Mouse (Mus musculus): ENCODE results near the gene Tmem132b. TPM values are rescaled to one million over a fixed set of nuclear protein-coding genes. Genes with fewer than 3 reads are reported as not detected.

Gene Tmem132b
- polyA plus RNA-seq, 3 experiments from 2014 or later = not detected

GRCm38 (mm10) chr5:125683491-125683890 lies 151.9 kb downstream of the Tmem132b start:
- ATAC-seq = no peak

- ATAC-seq = no peak
Observed at GRCm38 (mm10) chr5:125685681-125686331, 154.2 kb downstream of the Tmem132b start.

GRCm38 (mm10) chr5:125692538-125692937 lies 161.0 kb downstream of the Tmem132b start:
- no peak for ATAC-seq

GRCm38 (mm10) chr5:125699395-125699794 lies 167.8 kb downstream of the Tmem132b start:
- ATAC-seq = no peak

GRCm38 (mm10) chr5:125700234-125700633 lies 168.7 kb downstream of the Tmem132b start:
- ATAC-seq = no peak

- ATAC-seq = no peak
Observed at GRCm38 (mm10) chr5:125705379-125705778, 173.8 kb downstream of the Tmem132b start.

GRCm38 (mm10) chr5:125709160-125709559 lies 177.6 kb downstream of the Tmem132b start:
- ATAC-seq = no peak

GRCm38 (mm10) chr5:125726815-125727214 lies 195.2 kb downstream of the Tmem132b start:
- ATAC-seq = no peak

GRCm38 (mm10) chr5:125727436-125727835 lies 195.9 kb downstream of the Tmem132b start:
- ATAC-seq = no peak

GRCm38 (mm10) chr5:125727936-125728335 lies 196.4 kb downstream of the Tmem132b start:
- ATAC-seq = no peak

- no peak for ATAC-seq
Observed at GRCm38 (mm10) chr5:125728521-125728920, 196.9 kb downstream of the Tmem132b start.

GRCm38 (mm10) chr5:125733806-125734205 lies 202.2 kb downstream of the Tmem132b start:
- ATAC-seq = no peak

GRCm38 (mm10) chr5:125737105-125737504 lies 205.5 kb downstream of the Tmem132b start:
- no peak for ATAC-seq

- no peak for ATAC-seq
Observed at GRCm38 (mm10) chr5:125743503-125743902, 211.9 kb downstream of the Tmem132b start.

GRCm38 (mm10) chr5:125745727-125746126 lies 214.2 kb downstream of the Tmem132b start:
- ATAC-seq = no peak

- no peak for ATAC-seq
Observed at GRCm38 (mm10) chr5:125751481-125751880, 219.9 kb downstream of the Tmem132b start.

GRCm38 (mm10) chr5:125752546-125752945 lies 221.0 kb downstream of the Tmem132b start:
- ATAC-seq = no peak

- ATAC-seq = no peak
Observed at GRCm38 (mm10) chr5:125756987-125757530, 225.5 kb downstream of the Tmem132b start.

- ATAC-seq = no peak
Observed at GRCm38 (mm10) chr5:125758506-125758905, 226.9 kb downstream of the Tmem132b start.

GRCm38 (mm10) chr5:125766941-125767340 lies 235.4 kb downstream of the Tmem132b start:
- no peak for ATAC-seq

GRCm38 (mm10) chr5:125767950-125768349 lies 236.4 kb downstream of the Tmem132b start:
- ATAC-seq = no peak

GRCm38 (mm10) chr5:125772238-125772637 lies 240.7 kb downstream of the Tmem132b start:
- ATAC-seq = no peak

- ATAC-seq = no peak
Observed at GRCm38 (mm10) chr5:125772756-125773155, 241.2 kb downstream of the Tmem132b start.

GRCm38 (mm10) chr5:125780332-125780731 lies 248.8 kb downstream of the Tmem132b start:
- no peak for ATAC-seq

GRCm38 (mm10) chr5:125792643-125793042 lies 261.1 kb downstream of the Tmem132b start:
- no peak for ATAC-seq
